Mouse (Mus musculus): Measurements from ENCODE around the gene Zfp637. TPM values are rescaled to one million over a fixed set of nuclear protein-coding genes. Genes with fewer than 3 reads are reported as not detected.

Gene Zfp637
- polyA plus RNA-seq (2014; fragmentation: Illumina TruSeq; extraction: RNeasy Lipid Tissue Mini Kit (QIAGEN cat#74804); ENCODE audit: insufficient read depth, low read depth, low replicate concordance), result 43.1 TPM

GRCm38 (mm10) chr6:117840686-117841510, at the start of gene Zfp637:
Gene Zfp637 (plus strand): TSS chr6:117841180.

GRCm38 (mm10) chr6:117861848-117862247, 20.9 kb downstream of the Zfp637 start, which contains the start of gene Zfp239:
Gene Zfp239 (plus strand): TSS chr6:117862100.

Other genes with a start within 250 kb of the Zfp637 start
- 0.49 TPM for gene Zfp239, start 20.9 kb downstream of the Zfp637 start, polyA plus RNA-seq (2014; fragmentation: Illumina TruSeq; extraction: RNeasy Lipid Tissue Mini Kit (QIAGEN cat#74804); ENCODE audit: insufficient read depth, low read depth, low replicate concordance)
- gene Hnrnpf, start 59.1 kb downstream of the Zfp637 start, polyA plus RNA-seq (2014; fragmentation: Illumina TruSeq; extraction: RNeasy Lipid Tissue Mini Kit (QIAGEN cat#74804); ENCODE audit: insufficient read depth, low read depth, low replicate concordance), result 212 TPM
- 1.3 TPM for gene Fxyd4, start 96.5 kb downstream of the Zfp637 start, polyA plus RNA-seq (2014; fragmentation: Illumina TruSeq; extraction: RNeasy Lipid Tissue Mini Kit (QIAGEN cat#74804); ENCODE audit: insufficient read depth, low read depth, low replicate concordance)
- 31.6 TPM for gene Rasgef1a, start 170.3 kb downstream of the Zfp637 start, polyA plus RNA-seq (2014; fragmentation: Illumina TruSeq; extraction: RNeasy Lipid Tissue Mini Kit (QIAGEN cat#74804); ENCODE audit: insufficient read depth, low read depth, low replicate concordance)